ENCODE assay signal across 26 mouse cellular contexts in genomic region chr9:113309707-113310574, GRCm38 (mm10).
A peak's percentile ranks its signal among the peaks of the same experiment; 100 is the strongest.
DNase-seq lines count a peak whose midpoint lies in the region; ATAC-seq and TF ChIP-seq lines count a peak whose summit lies in the region.
"Had no signal": no experiment of that assay in that cellular context is flagged by ENCODE, and none has a peak within 500 bp of the region (broad histone marks: within the 10 kb centered on the region; RNA-seq: fewer than 3 reads in every experiment).

No protein-coding gene starts in this region.

- no peaks in the 10 kb centered on the region for H3K9me3 ChIP-seq in limb, embryonic 13.5 days
- H3K9me3 ChIP-seq in limb, embryonic 10.5 days (replicated peaks), result no peaks in the 10 kb centered on the region
- H3K9me3 ChIP-seq in lung, postnatal 0 days (ENCODE audit: low read length), result no peaks in the 10 kb centered on the region
- no peaks in the 10 kb centered on the region for H3K9me3 ChIP-seq in embryonic facial prominence, embryonic 14.5 days (ENCODE audit: control insufficient read depth, low read length)
- H3K9me3 ChIP-seq in limb, embryonic 15.5 days, result no peaks in the 10 kb centered on the region; the same call in 1 of the 2 replicates
- H3K9me3 ChIP-seq in hindbrain, embryonic 12.5 days (replicated peaks), result no peaks in the 10 kb centered on the region
- H3K9me3 ChIP-seq: embryonic facial prominence, embryonic 13.5 days; heart, embryonic 10.5 days; hindbrain, embryonic 13.5 days had no signal

- no peak overlapping the region for H3K9ac ChIP-seq in limb, embryonic 13.5 days
- H3K9ac ChIP-seq in lung, postnatal 0 days (replicated peaks; ENCODE audit: low read depth), result no peak overlapping the region
- no peak overlapping the region for H3K9ac ChIP-seq in embryonic facial prominence, embryonic 14.5 days (ENCODE audit: low read depth, low read length)
- no peak overlapping the region for H3K9ac ChIP-seq in limb, embryonic 15.5 days
- H3K9ac ChIP-seq in hindbrain, embryonic 12.5 days, result no peak overlapping the region
- H3K9ac ChIP-seq: embryonic facial prominence, embryonic 13.5 days; hindbrain, embryonic 13.5 days had no signal

- H3K4me3 ChIP-seq in limb, embryonic 13.5 days, result no peak overlapping the region
- no peak overlapping the region for H3K4me3 ChIP-seq in limb, embryonic 10.5 days
- H3K4me3 ChIP-seq in lung, postnatal 0 days (ENCODE audit: low read depth, low read length), result no peak overlapping the region
- no peak overlapping the region for H3K4me3 ChIP-seq in embryonic facial prominence, embryonic 14.5 days (ENCODE audit: low read depth, low read length)
- H3K4me3 ChIP-seq in limb, embryonic 15.5 days, result no peak overlapping the region
- H3K4me3 ChIP-seq in hindbrain, embryonic 12.5 days, result no peak overlapping the region
- H3K4me3 ChIP-seq: embryonic facial prominence, embryonic 13.5 days; erythroblast, embryonic 14.5 days; heart, embryonic 10.5 days; hindbrain, embryonic 13.5 days had no signal

- H3K4me2 ChIP-seq in limb, embryonic 13.5 days (replicated peaks), result no peak overlapping the region
- H3K4me2 ChIP-seq in lung, postnatal 0 days (replicated peaks; ENCODE audit: low read depth, low read length), result no peak overlapping the region
- H3K4me2 ChIP-seq in embryonic facial prominence, embryonic 14.5 days (ENCODE audit: low read depth, low read length), result no peak overlapping the region
- H3K4me2 ChIP-seq in limb, embryonic 15.5 days, result no peak overlapping the region
- no peak overlapping the region for H3K4me2 ChIP-seq in hindbrain, embryonic 12.5 days (replicated peaks)
- H3K4me2 ChIP-seq: embryonic facial prominence, embryonic 13.5 days; hindbrain, embryonic 13.5 days had no signal

- no peaks in the 10 kb centered on the region for H3K36me3 ChIP-seq in limb, embryonic 13.5 days
- H3K36me3 ChIP-seq in limb, embryonic 10.5 days, result no peaks in the 10 kb centered on the region
- H3K36me3 ChIP-seq in lung, postnatal 0 days (ENCODE audit: insufficient read depth, low read length), result no peaks in the 10 kb centered on the region
- no peaks in the 10 kb centered on the region for H3K36me3 ChIP-seq in embryonic facial prominence, embryonic 14.5 days (ENCODE audit: control insufficient read depth, insufficient read depth, low read length)
- no peaks in the 10 kb centered on the region for H3K36me3 ChIP-seq in limb, embryonic 15.5 days
- H3K36me3 ChIP-seq in hindbrain, embryonic 12.5 days, result no peaks in the 10 kb centered on the region
- H3K36me3 ChIP-seq: embryonic facial prominence, embryonic 13.5 days; heart, embryonic 10.5 days; hindbrain, embryonic 13.5 days had no signal

- TF ChIP-seq CTCF in lung, postnatal 0 days (IDR thresholded peaks at IDR 0.05), result no peak

- DNase-seq in limb, embryonic 10.5 days (ENCODE audit: low spot score), result no peak
- DNase-seq in lung, postnatal 0 days (ENCODE audit: low spot score), result peak; percentile 63
- DNase-seq in lung, postnatal 14 days, result no peak
- DNase-seq in embryonic facial prominence, embryonic 14.5 days (ENCODE audit: low spot score), result peak; percentile 75
- DNase-seq: adrenal gland, adult 8-10 months; adrenal gland, postnatal 36 days; cerebellum, adult 11 months; cerebellum, adult 8-10 months; cerebellum, postnatal 14 days; embryo, embryonic 11 days; gastrocnemius, postnatal 10 days; heart, adult 18-20 months; heart, postnatal 10 days; heart, postnatal 4 days had no signal

- whole genome bisulfite sequencing in limb, embryonic 13.5 days, result 81% methylated on average over 7 of the region's 7 CpGs
- WGBS in limb, embryonic 10.5 days, result 89% methylated on average over 7 of the region's 7 CpGs
- 61% methylated on average over 7 of the region's 7 CpGs for WGBS in lung, postnatal 0 days
- 70% methylated on average over 7 of the region's 7 CpGs for WGBS in embryonic facial prominence, embryonic 14.5 days
- 69% methylated on average over 7 of the region's 7 CpGs for WGBS in limb, embryonic 15.5 days
- 90% methylated on average over 7 of the region's 7 CpGs for WGBS in hindbrain, embryonic 12.5 days

- ATAC-seq in limb, embryonic 13.5 days (ENCODE audit: low FRiP score, low read depth), result peak; percentile 36; the same call in 1 of the 2 replicates
- ATAC-seq in lung, postnatal 0 days, result peak; percentile 53
- peak; percentile 70 for ATAC-seq in embryonic facial prominence, embryonic 14.5 days (ENCODE audit: low read depth)
- ATAC-seq in limb, embryonic 15.5 days (ENCODE audit: insufficient number of reproducible peaks, low FRiP score, low TSS enrichment, low read depth), result 0 out of 2 replicates have a peak, but pooled peaks have one; percentile 36
- no peak for ATAC-seq in hindbrain, embryonic 12.5 days (ENCODE audit: low FRiP score)
- ATAC-seq: activated CD4-positive, CD25-positive, alpha-beta regulatory T cell, adult 4 months; forebrain, embryonic 16.5 days; hindbrain, postnatal 0 days; Patski had no signal

- H3K27ac ChIP-seq in limb, embryonic 13.5 days, result no peak overlapping the region
- H3K27ac ChIP-seq in limb, embryonic 10.5 days, result no peak overlapping the region
- no peak overlapping the region for H3K27ac ChIP-seq in lung, postnatal 0 days (ENCODE audit: low read length)
- H3K27ac ChIP-seq in embryonic facial prominence, embryonic 14.5 days (replicated peaks; ENCODE audit: low read depth, low read length), result no peak overlapping the region
- H3K27ac ChIP-seq in limb, embryonic 15.5 days, result no peak overlapping the region
- no peak overlapping the region for H3K27ac ChIP-seq in hindbrain, embryonic 12.5 days
- H3K27ac ChIP-seq: embryonic facial prominence, embryonic 13.5 days; heart, embryonic 10.5 days; hindbrain, embryonic 13.5 days; hindbrain, postnatal 0 days had no signal

- TF ChIP-seq EP300 in lung, postnatal 0 days (IDR thresholded peaks at IDR 0.05), result no peak

- no peaks in the 10 kb centered on the region for H3K27me3 ChIP-seq in limb, embryonic 13.5 days
- H3K27me3 ChIP-seq in limb, embryonic 10.5 days (ENCODE audit: low read depth, poor library complexity, severe bottlenecking), result no peaks in the 10 kb centered on the region
- no peaks in the 10 kb centered on the region for H3K27me3 ChIP-seq in lung, postnatal 0 days (replicated peaks; ENCODE audit: insufficient read depth, low read length)
- H3K27me3 ChIP-seq in embryonic facial prominence, embryonic 14.5 days (replicated peaks; ENCODE audit: control insufficient read depth, insufficient read depth, low read length), result no peaks in the 10 kb centered on the region
- no peaks in the 10 kb centered on the region for H3K27me3 ChIP-seq in limb, embryonic 15.5 days
- no peaks in the 10 kb centered on the region for H3K27me3 ChIP-seq in hindbrain, embryonic 12.5 days
- H3K27me3 ChIP-seq: CH12.LX; embryonic facial prominence, embryonic 13.5 days; hindbrain, embryonic 13.5 days; Patski had no signal

- H3K4me1 ChIP-seq in limb, embryonic 13.5 days, result no peaks in the 10 kb centered on the region; the same call in 1 of the 2 replicates
- H3K4me1 ChIP-seq in limb, embryonic 10.5 days, result no peaks in the 10 kb centered on the region
- no peaks in the 10 kb centered on the region for H3K4me1 ChIP-seq in lung, postnatal 0 days (ENCODE audit: insufficient read depth, low read depth, low read length)
- no peaks in the 10 kb centered on the region for H3K4me1 ChIP-seq in embryonic facial prominence, embryonic 14.5 days (ENCODE audit: control insufficient read depth, insufficient read depth, low read length)
- 0 out of 2 replicates have a peak, but pooled peaks cover 3% of the 10 kb centered on the region for H3K4me1 ChIP-seq in limb, embryonic 15.5 days
- H3K4me1 ChIP-seq in hindbrain, embryonic 12.5 days, result no peaks in the 10 kb centered on the region
- H3K4me1 ChIP-seq: embryonic facial prominence, embryonic 13.5 days had no signal

Comparison
In these comparisons a context has a peak if more than half of its experiments do, and no peak if none do; other contexts are left out.
1. DNase-seq: peak in lung, postnatal 0 days (single experiment) and embryonic facial prominence, embryonic 14.5 days (single experiment); none in limb, embryonic 10.5 days (single experiment) and lung, postnatal 14 days (single experiment).